Comparison of ENCODE assay signal across 9 mouse cellular contexts in the genomic region with DNA sequence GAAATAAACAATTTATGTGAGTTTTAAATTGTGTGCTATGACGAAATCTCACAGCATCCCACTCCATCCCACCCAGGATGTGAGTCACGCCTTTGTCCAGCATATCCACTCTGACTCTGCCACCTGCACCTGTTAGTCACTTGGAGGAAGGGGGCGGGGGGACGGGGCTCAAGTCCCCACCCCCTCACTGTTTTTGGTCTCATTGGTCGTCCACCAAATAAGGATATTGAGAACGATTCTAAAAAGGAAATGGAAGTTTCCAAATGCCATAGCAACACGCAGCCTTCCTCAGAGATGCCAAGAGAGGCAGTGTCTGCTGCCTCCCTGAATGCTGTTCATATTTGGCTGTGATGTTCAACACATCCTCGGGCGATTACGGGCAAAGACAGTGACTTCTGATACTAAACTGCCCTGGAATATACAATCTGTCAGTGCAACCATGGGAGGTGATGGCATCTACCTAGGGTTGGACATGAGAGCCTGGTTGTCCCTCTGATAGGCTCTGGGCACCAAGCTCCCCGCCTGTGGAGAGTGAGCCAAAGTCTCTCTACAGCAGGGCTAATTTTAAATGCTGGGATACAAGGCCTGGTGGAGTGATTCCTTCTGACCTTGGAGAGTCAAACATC. TPM values are rescaled to one million over a fixed set of nuclear protein-coding genes. Genes with fewer than 3 reads are reported as not detected.
DNase-seq lines count a peak whose midpoint lies in the region; ATAC-seq and TF ChIP-seq lines count a peak whose summit lies in the region.
"Had no signal": no experiment of that assay in that cellular context is flagged by ENCODE, and none has a peak within 500 bp of the region (broad histone marks: within the 10 kb centered on the region; RNA-seq: fewer than 3 reads in every experiment).

No protein-coding gene starts in this region.

- no peaks in the 10 kb centered on the region for H3K36me3 ChIP-seq in heart, embryonic 15.5 days
- H3K36me3 ChIP-seq: midbrain, embryonic 12.5 days had no signal

- no peak for ATAC-seq in heart, embryonic 15.5 days (replicated peaks; ENCODE audit: insufficient number of reproducible peaks, insufficient read depth, low FRiP score, low read depth)

- H3K9ac ChIP-seq in heart, embryonic 15.5 days: no peak overlapping the region
- H3K9ac ChIP-seq: midbrain, embryonic 12.5 days had no signal

- no peaks in the 10 kb centered on the region for H3K27me3 ChIP-seq in cerebellum, adult 2 months (ENCODE audit: control insufficient read depth, insufficient read depth, low read length)
- H3K27me3 ChIP-seq in heart, embryonic 15.5 days: no peaks in the 10 kb centered on the region

- no peak for TF ChIP-seq CTCF in cerebellum, adult 2 months (IDR thresholded peaks at IDR 0.05; ENCODE audit: borderline replicate concordance, insufficient read depth, low read depth, low read length)

- 21% methylated on average over 11 of the region's 11 CpGs for WGBS in cerebellum, adult 2 months
- 72% methylated on average over 11 of the region's 11 CpGs for WGBS in heart, embryonic 15.5 days

- no peak for TF ChIP-seq POLR2A in cerebellum, adult 2 months (IDR thresholded peaks at IDR 0.05; ENCODE audit: borderline replicate concordance, insufficient read depth, low read length)

- peaks cover 44% of the 10 kb centered on the region for H3K4me1 ChIP-seq in cerebellum, adult 2 months (ENCODE audit: control insufficient read depth, insufficient read depth, low read length)
- H3K4me1 ChIP-seq in heart, embryonic 15.5 days (replicated peaks): peaks cover 26% of the 10 kb centered on the region

- H3K27ac ChIP-seq in cerebellum, adult 2 months (ENCODE audit: insufficient read depth, low read length): peak overlapping the region; percentile 30
- peak overlapping the region; percentile 63 for H3K27ac ChIP-seq in heart, embryonic 15.5 days
- H3K27ac ChIP-seq: midbrain, embryonic 12.5 days had no signal

- no peak overlapping the region; the same call in 1 of the 2 replicates for H3K4me2 ChIP-seq in heart, embryonic 15.5 days
- H3K4me2 ChIP-seq: midbrain, embryonic 12.5 days had no signal

- H3K4me3 ChIP-seq in cerebellum, adult 2 months (replicated peaks; ENCODE audit: insufficient read depth, low read depth, low read length): no peak overlapping the region
- H3K4me3 ChIP-seq in heart, embryonic 15.5 days: no peak overlapping the region
- H3K4me3 ChIP-seq: midbrain, embryonic 12.5 days had no signal

- peak; percentile 64 for DNase-seq in CD4-positive, CD25-positive, alpha-beta regulatory T cell, adult 2 months (ENCODE audit: low read depth, low spot score)
- DNase-seq in cerebellum, adult 2 months: peak; percentile 75 to 86
- DNase-seq in left cerebral cortex, postnatal 36 days (ENCODE audit: low spot score in 2 of 2): peak; percentile 73 to 80
- no peak for DNase-seq in Muller cell, postnatal 12 days (ENCODE audit: inconsistent ontology term)
- no peak for DNase-seq in kidney, adult 9 months
- DNase-seq in gastrocnemius, postnatal 4 days (ENCODE audit: low spot score in 2 of 2): no peak
- DNase-seq: adrenal gland, adult 8-10 months had no signal

- intact Hi-C loops in left cerebral cortex, postnatal 36 days (cut with DNase I): loop anchor here (2.0 kb wide), 1 partner anchor 37 kb away; no protein-coding TSS in a partner anchor

- no peaks in the 10 kb centered on the region for H3K9me3 ChIP-seq in heart, embryonic 15.5 days (replicated peaks)
- H3K9me3 ChIP-seq: midbrain, embryonic 12.5 days had no signal

RNA-seq across cellular contexts. Expression of a gene that starts 41.7 kb away (rescaled TPM):
- 47.5 and 53.1 TPM in 2 replicates for polyA plus RNA-seq in cerebellum, adult 2 months (2012; rRNA removed)
- polyA plus RNA-seq in heart, embryonic 15.5 days (2015; fragmentation: Nextera tagmentation; extraction: Ambion mirVana): 0.73 and 0.81 TPM in 2 replicates
- 100 to 1,000 TPM in 1 of 2 experiments, 10 to 100 TPM in 1; 89.0 to 108 TPM for total RNA-seq in left cerebral cortex, postnatal 36 days (2021)
- total RNA-seq in gastrocnemius, postnatal 4 days (2021): 1 to 10 TPM; 5.2 to 6.4 TPM

Comparison
In these comparisons a context has a peak if more than half of its experiments do, and no peak if none do; other contexts are left out.
1. DNase-seq: peak in CD4-positive, CD25-positive, alpha-beta regulatory T cell, adult 2 months (single experiment), cerebellum, adult 2 months (2 of 2) and left cerebral cortex, postnatal 36 days (2 of 2); none in Muller cell, postnatal 12 days (single experiment), kidney, adult 9 months (single experiment) and gastrocnemius, postnatal 4 days (0 of 2).
2. RNA of a gene that starts 41.7 kb away (total RNA-seq): 89.0 to 108 TPM in left cerebral cortex, postnatal 36 days; 5.2 to 6.4 TPM in gastrocnemius, postnatal 4 days; every median in the first group is over 10 times any median in the second.